Mouse (Mus musculus) liver, adult 2 months (tissue): ENCODE data around the gene Il3.

Source experiments
- CTCF ChIP-seq: fragments of 200-500 bp; IDR thresholded peaks from 2 replicates; pipeline ENCODE4 v1.5.1; 2011; ENCODE audit warnings: low read depth, low read length, control low read depth
- POLR2A ChIP-seq: fragments of 200-500 bp; IDR thresholded peaks from 2 replicates; pipeline ENCODE4 v1.6.1; 2011; ENCODE audit warnings: low read length, control low read depth; ENCODE audit not compliant: insufficient read depth; ENCODE audit errors: extremely low read depth

DNA sequence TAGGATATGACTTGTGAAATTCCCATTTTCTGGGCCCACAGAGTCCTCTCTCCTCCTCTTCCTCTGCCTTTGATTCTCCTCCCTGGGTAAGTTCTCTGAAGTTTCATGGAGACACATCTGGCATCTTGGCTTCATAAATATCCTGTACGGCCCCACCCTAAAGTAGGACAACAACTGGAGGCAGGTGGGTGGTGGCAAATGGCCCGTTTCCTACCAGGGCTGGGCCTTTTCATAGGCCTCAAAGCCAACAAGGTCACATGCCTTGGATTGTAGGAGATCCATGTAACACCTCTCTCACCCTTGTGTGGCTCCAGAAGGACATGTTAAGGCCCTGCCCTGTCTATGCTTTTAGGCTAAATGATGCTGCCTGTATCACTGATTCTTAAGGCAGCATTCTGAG is 43.5 kb upstream of the Il3 start:
- TF ChIP-seq POLR2A (no peak), CTCF (no peak)
